In genomic region chr16:91962894-91963555, GRCm38 (mm10) we compare ENCODE assay signal across 8 mouse cellular contexts.
DNase-seq lines count a peak whose midpoint lies in the region; ATAC-seq and TF ChIP-seq lines count a peak whose summit lies in the region.

No protein-coding gene starts in this region.

- H3K9ac ChIP-seq in intestine, postnatal 0 days (ENCODE audit: low read depth, low read length), result no peak overlapping the region

- H3K27me3 ChIP-seq in embryonic facial prominence, embryonic 10.5 days (replicated peaks; ENCODE audit: low read depth, poor library complexity, severe bottlenecking), result no peaks in the 10 kb centered on the region
- H3K27me3 ChIP-seq in intestine, postnatal 0 days (replicated peaks; ENCODE audit: control insufficient read depth, insufficient read depth, low read length), result no peaks in the 10 kb centered on the region
- H3K27me3 ChIP-seq in midbrain, embryonic 10.5 days (ENCODE audit: low read depth, poor library complexity, severe bottlenecking), result no peaks in the 10 kb centered on the region

- ATAC-seq in intestine, postnatal 0 days, result peak; percentile 39; the same call in 1 of the 2 replicates

- no peak overlapping the region for H3K4me2 ChIP-seq in intestine, postnatal 0 days (replicated peaks; ENCODE audit: low read depth)

- peak; percentile 82 for DNase-seq in heart, adult 11 months
- no peak for DNase-seq in heart, postnatal 25 days (ENCODE audit: low spot score)
- DNase-seq in embryonic facial prominence, embryonic 10.5 days (ENCODE audit: low spot score), result peak; percentile 49
- peak; percentile 59 for DNase-seq in midbrain, embryonic 10.5 days (ENCODE audit: low spot score)
- peak; percentile 12 for DNase-seq in telencephalon, adult 2 months (ENCODE audit: low read depth, low spot score)
- DNase-seq in Muller cell, postnatal 12 days (ENCODE audit: inconsistent ontology term), result no peak
- no peak for DNase-seq in thymus, postnatal 4 days

- H3K27ac ChIP-seq in embryonic facial prominence, embryonic 10.5 days (replicated peaks), result peak overlapping the region; percentile 66; the same call in 1 of the 2 replicates
- H3K27ac ChIP-seq in intestine, postnatal 0 days (ENCODE audit: low read depth, low read length), result no peak overlapping the region
- peak overlapping the region; percentile 77 for H3K27ac ChIP-seq in midbrain, embryonic 10.5 days (replicated peaks)

- H3K36me3 ChIP-seq in embryonic facial prominence, embryonic 10.5 days (replicated peaks), result no peaks in the 10 kb centered on the region
- H3K36me3 ChIP-seq in intestine, postnatal 0 days (ENCODE audit: control insufficient read depth, insufficient read depth), result no peaks in the 10 kb centered on the region
- H3K36me3 ChIP-seq in midbrain, embryonic 10.5 days, result no peaks in the 10 kb centered on the region

- no peak overlapping the region for H3K4me3 ChIP-seq in embryonic facial prominence, embryonic 10.5 days
- H3K4me3 ChIP-seq in intestine, postnatal 0 days (ENCODE audit: low read depth, low read length), result no peak overlapping the region
- H3K4me3 ChIP-seq in midbrain, embryonic 10.5 days, result peak overlapping the region; percentile 24

- intact Hi-C loops in heart, postnatal 25 days (cut with DNase I), result no loop called here

- peaks cover 27% of the 10 kb centered on the region for H3K4me1 ChIP-seq in embryonic facial prominence, embryonic 10.5 days
- no peaks in the 10 kb centered on the region for H3K4me1 ChIP-seq in intestine, postnatal 0 days (replicated peaks; ENCODE audit: control insufficient read depth, insufficient read depth, low read length)
- H3K4me1 ChIP-seq in midbrain, embryonic 10.5 days, result peaks cover 43% of the 10 kb centered on the region

- TF ChIP-seq CTCF in intestine, postnatal 0 days (IDR thresholded peaks at IDR 0.05; ENCODE audit: low read depth), result no peak

- H3K9me3 ChIP-seq in embryonic facial prominence, embryonic 10.5 days, result no peaks in the 10 kb centered on the region
- H3K9me3 ChIP-seq in intestine, postnatal 0 days (ENCODE audit: control insufficient read depth), result no peaks in the 10 kb centered on the region
- H3K9me3 ChIP-seq in midbrain, embryonic 10.5 days (replicated peaks), result no peaks in the 10 kb centered on the region

- 58% methylated on average over 14 of the region's 14 CpGs for WGBS in embryonic facial prominence, embryonic 10.5 days
- WGBS in intestine, postnatal 0 days, result 28% methylated on average over 14 of the region's 14 CpGs
- WGBS in midbrain, embryonic 10.5 days, result 54% methylated on average over 14 of the region's 14 CpGs

Comparison
In these comparisons a context has a peak if more than half of its experiments do, and no peak if none do; other contexts are left out.
1. DNase-seq: peak in heart, adult 11 months (single experiment), embryonic facial prominence, embryonic 10.5 days (single experiment), midbrain, embryonic 10.5 days (single experiment) and telencephalon, adult 2 months (single experiment); none in heart, postnatal 25 days (single experiment), Muller cell, postnatal 12 days (single experiment) and thymus, postnatal 4 days (single experiment).